Mouse (Mus musculus) cortical plate, adult 2 months (tissue): ENCODE results near the gene Trmt10b. TPM values are rescaled to one million over a fixed set of nuclear protein-coding genes. Genes with fewer than 3 reads are reported as not detected.

Experiments used
- H3K27ac ChIP-seq: fragments of 200-500 bp; 2 replicates; pipeline ENCODE4 v1.5.1; 2012; ENCODE audit warnings: low read length, control low read depth, inconsistent platforms; ENCODE audit not compliant: insufficient read depth
- H3K4me1 ChIP-seq: fragments of 200-500 bp; 2 replicates; pipeline ENCODE4 v1.6.1; 2011; ENCODE audit warnings: low read length; ENCODE audit not compliant: control insufficient read depth, insufficient read depth
- H3K4me3 ChIP-seq: fragments of 200-500 bp; 2 replicates; pipeline ENCODE4 v1.5.1; 2011; ENCODE audit warnings: mild to moderate bottlenecking, low read length, control low read depth; ENCODE audit not compliant: insufficient read depth
- CTCF ChIP-seq: fragments of 200-500 bp; IDR thresholded peaks from 2 replicates; pipeline ENCODE4 v1.5.1; 2011; ENCODE audit warnings: mild to moderate bottlenecking, control low read depth, low read length; ENCODE audit not compliant: insufficient read depth; ENCODE audit errors: extremely low read depth
- POLR2A ChIP-seq: fragments of 200-500 bp; IDR thresholded peaks from 2 replicates; pipeline ENCODE4 v1.6.1; 2011; ENCODE audit warnings: mild to moderate bottlenecking, low read length, control low read depth; ENCODE audit not compliant: insufficient read depth; ENCODE audit errors: extremely low read depth
- polyA plus RNA-seq: library from polyadenylated mRNA; depleted of rRNA; stranded (reverse); fragments of >200 nt; gene quantifications from 2 replicates; pipeline ENCODE4 v1.2.3, GENCODE M21; 2012; rRNA removed

Trmt10b gene
- polyA plus RNA-seq, result 13.5 and 16.6 TPM in 2 replicates

DNA sequence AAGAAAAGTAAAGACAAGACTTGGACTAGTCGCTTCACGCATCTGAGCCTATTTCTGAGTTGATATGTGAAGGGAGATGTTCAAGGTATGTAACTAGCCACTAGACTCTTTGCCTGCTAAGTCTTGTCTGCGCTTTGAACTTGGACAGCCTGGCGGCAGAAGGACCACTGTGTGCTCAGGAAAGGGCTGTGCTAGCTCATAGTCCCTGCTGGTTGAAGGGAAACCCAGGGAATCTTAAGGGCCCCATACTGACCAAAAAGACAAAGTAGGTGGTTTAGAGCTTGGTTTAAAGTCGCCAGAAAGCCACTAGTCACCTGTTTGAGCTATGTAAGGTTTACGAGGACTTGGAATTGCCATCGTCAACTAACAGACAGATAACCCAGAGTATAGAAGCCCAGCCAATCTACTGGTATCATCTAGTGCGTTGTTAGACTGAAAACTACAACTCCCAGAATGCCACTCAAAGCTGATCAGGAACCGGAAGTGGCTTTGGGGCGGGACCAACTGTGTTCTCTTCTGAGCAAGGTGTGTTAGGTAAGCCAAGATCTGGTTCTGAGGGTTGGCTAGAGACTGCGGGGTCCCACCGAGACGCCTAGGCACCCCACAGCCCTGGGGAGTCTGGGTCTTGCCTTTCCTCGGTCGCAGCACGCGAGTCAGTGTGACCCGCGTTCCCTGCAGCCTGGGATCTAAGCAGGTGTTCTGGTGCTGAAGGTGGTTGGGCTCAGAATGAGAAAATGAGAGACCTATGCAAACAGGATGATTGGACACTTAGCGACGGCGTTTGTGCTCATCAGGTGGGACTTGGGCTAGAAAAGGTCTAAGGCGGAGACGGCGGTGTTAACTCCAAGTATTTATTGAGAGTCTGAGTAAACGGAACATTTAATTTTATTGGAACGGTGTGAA, at the start of gene Trmt10b:
TSS of gene Trmt10b (plus strand) at position 466 of the 903 bp plus-strand sequence.
- no peak within 1 kb of the TSS for H3K27ac ChIP-seq
- peak; percentile 80 for TF ChIP-seq POLR2A
- TF ChIP-seq CTCF, result no peak
- peaks cover 4% of the 10 kb centered on the region for H3K4me1 ChIP-seq
- H3K4me3 ChIP-seq, result peak within 1 kb of the TSS; percentile 83

DNA sequence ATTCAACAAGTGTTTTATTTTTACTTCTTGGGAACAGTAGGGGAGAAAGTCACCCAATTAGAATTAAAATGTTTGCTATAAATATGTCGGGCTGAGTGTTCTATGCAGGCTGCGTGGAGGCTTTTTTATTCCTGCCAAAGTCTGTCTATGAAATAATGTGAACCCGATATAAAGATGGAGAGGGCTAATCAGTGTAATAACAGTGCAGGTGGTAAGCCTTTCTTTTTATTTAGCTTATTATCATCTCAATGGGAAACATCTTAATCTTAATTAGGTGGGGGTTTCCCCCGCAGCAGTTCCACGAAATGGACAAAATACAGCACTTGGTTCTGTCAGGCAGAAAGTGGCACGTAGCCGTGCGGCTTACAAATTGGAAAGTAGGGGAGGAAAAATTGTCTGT, 45.7 kb upstream of the Trmt10b start:
- no peaks in the 10 kb centered on the region for H3K4me1 ChIP-seq
- no peak for TF ChIP-seq CTCF
- no peak for TF ChIP-seq POLR2A
- no peak overlapping the region for H3K27ac ChIP-seq
- H3K4me3 ChIP-seq, result no peak overlapping the region

- Histone ChIP-seq H3K4me3 (no peak overlapping the region), H3K4me1 (no peaks in the 10 kb centered on the region), H3K27ac (no peak overlapping the region)
- TF ChIP-seq POLR2A, result no peak
- TF ChIP-seq CTCF, result no peak
Observed at GRCm38 (mm10) chr4:45252861-45253262, 44.1 kb upstream of the Trmt10b start.

- TF ChIP-seq CTCF (no peak), POLR2A (no peak)
- Histone ChIP-seq H3K4me3 (no peak overlapping the region), H3K27ac (peak overlapping the region; percentile 37), H3K4me1 (no peaks in the 10 kb centered on the region)
Observed at GRCm38 (mm10) chr4:45253839-45254601, 42.9 kb upstream of the Trmt10b start.

DNA sequence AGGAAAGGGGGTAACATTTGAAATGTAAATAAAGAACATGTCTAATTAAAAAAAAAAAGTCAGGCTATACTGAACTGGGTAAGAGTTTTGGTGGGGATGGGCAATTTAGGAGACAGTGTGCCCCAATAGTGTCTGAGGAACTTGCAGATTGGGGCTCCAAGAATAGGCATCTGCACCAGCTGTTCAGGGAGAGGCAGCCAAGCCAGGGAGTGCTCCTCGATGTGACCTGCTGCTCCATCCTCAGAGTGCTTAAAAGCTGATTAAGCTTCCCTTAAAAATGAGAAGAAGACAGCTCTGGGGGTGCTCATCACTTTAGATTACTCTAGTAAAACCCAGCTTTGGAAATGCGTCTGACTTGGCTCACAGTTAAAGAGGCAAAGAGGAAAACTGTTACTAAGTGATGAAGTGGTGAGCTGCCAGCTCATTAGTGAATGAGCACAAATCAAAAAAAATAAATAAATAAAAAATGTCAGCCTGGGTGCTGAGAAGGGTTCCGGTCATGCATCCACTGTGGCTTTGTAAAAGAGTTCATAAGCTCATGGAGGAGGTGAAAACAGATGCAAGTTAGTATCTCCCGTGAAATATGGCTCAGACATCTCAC, 37.6 kb upstream of the Trmt10b start:
- no peak overlapping the region for H3K27ac ChIP-seq
- TF ChIP-seq CTCF, result no peak
- no peak for TF ChIP-seq POLR2A
- peaks cover 1% of the 10 kb centered on the region; the same call in 1 of the 2 replicates for H3K4me1 ChIP-seq
- no peak overlapping the region for H3K4me3 ChIP-seq

DNA sequence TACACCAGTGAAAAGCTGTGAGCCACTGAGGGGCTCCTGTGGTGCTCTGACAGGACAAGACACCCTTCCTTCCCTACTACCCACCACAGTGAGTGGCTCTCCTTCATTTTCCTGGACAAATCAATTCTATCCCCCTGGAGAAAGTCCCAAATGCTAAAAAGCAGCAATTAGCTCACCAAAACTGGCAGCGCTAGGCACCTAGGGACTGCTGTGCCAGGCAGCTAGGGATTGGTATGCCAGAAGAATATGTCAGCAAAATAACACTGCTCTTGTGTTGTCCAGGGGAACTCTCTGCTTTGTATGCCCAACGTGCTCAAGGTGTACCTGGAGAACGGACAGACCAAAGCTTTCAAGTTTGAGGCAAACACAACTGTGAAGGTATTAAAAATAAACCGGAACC, 35.4 kb upstream of the Trmt10b start:
- TF ChIP-seq POLR2A, result no peak
- TF ChIP-seq CTCF, result no peak
- Histone ChIP-seq H3K4me3 (no peak overlapping the region), H3K4me1 (peaks cover 1% of the 10 kb centered on the region; the same call in 1 of the 2 replicates), H3K27ac (no peak overlapping the region)

DNA sequence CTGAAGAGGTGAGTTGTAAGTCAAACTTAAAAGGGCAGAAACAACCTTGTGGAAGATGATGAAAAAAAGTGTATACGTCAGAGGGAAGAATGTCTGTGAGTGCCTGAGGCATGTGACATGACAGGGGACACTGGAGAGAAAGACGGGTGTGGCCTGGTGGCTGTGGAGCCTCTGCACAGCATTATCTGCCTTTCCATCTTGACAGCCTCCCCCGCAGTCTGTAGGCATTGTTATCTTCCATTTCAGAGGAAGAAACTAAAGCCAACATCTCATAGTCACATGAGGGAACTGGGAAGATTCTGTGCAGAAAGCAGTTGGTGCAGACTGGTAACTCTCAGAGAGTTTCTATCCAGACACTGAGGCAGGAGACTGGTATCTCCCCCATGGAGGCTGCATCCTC, 29.0 kb upstream of the Trmt10b start:
- H3K4me3 ChIP-seq, result no peak overlapping the region
- H3K4me1 ChIP-seq, result no peaks in the 10 kb centered on the region
- TF ChIP-seq CTCF (no peak), POLR2A (no peak)
- no peak overlapping the region for H3K27ac ChIP-seq

GRCm38 (mm10) chr4:45271041-45271452, 25.9 kb upstream of the Trmt10b start:
- TF ChIP-seq CTCF (no peak), POLR2A (no peak)
- H3K27ac ChIP-seq, result no peak overlapping the region
- no peak overlapping the region for H3K4me3 ChIP-seq
- no peaks in the 10 kb centered on the region for H3K4me1 ChIP-seq

DNA sequence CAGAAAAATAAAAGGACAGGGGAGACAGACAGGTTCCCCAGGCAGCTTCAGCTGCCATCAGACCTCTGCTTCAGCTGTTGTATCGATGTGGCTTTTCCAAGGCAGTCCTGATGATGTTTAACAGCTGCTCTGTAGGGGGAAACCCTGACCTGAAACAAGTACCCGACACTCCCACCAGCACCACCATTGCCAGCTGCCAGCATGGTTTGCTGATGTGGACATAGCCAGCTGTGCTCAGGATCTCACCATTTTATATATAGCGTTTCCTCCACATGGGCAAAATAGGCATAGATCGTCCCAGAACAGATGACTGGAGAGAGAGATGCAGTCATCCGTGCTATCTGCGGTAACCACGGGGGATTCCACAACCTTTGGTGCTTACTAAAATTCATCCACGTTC, 21.2 kb upstream of the Trmt10b start:
- H3K4me1 ChIP-seq, result no peaks in the 10 kb centered on the region
- TF ChIP-seq POLR2A (no peak), CTCF (no peak)
- H3K27ac ChIP-seq, result no peak overlapping the region
- no peak overlapping the region for H3K4me3 ChIP-seq
